Mouse (Mus musculus) ES-Bruce4 (cell line): ENCODE measurements around the gene Tmem135. TPM values are rescaled to one million over a fixed set of nuclear protein-coding genes. Genes with fewer than 3 reads are reported as not detected.

Source experiments
- H3K27ac ChIP-seq: 2 replicates; pipeline ENCODE4 v1.5.1; 2012; ENCODE audit warnings: low read length, inconsistent platforms; ENCODE audit not compliant: insufficient read depth
- H3K27me3 ChIP-seq: 2 replicates; pipeline ENCODE4 v1.6.1; 2012; ENCODE audit warnings: mild to moderate bottlenecking, low read length, inconsistent platforms; ENCODE audit not compliant: control insufficient read depth, poor library complexity, insufficient read depth, severe bottlenecking
- H3K36me3 ChIP-seq: 2 replicates; pipeline ENCODE4 v1.6.1; 2012; ENCODE audit warnings: inconsistent platforms, mild to moderate bottlenecking, low read length, moderate library complexity; ENCODE audit not compliant: control insufficient read depth, poor library complexity, insufficient read depth, severe bottlenecking
- H3K4me1 ChIP-seq: one replicate; pipeline ENCODE4 v1.8.1; 2011; ENCODE audit warnings: low read length; ENCODE audit not compliant: control insufficient read depth, insufficient read depth
- H3K4me3 ChIP-seq: 2 replicates; pipeline ENCODE4 v1.5.1; 2011; ENCODE audit warnings: low read depth, mild to moderate bottlenecking, low read length
- H3K9ac ChIP-seq: 2 replicates; pipeline ENCODE4 v1.6.1; 2012; ENCODE audit warnings: low read depth, mild to moderate bottlenecking, inconsistent platforms; ENCODE audit not compliant: poor library complexity, severe bottlenecking
- H3K9me3 ChIP-seq: replicated peaks from 2 replicates; pipeline ENCODE4 v1.6.1; 2012; ENCODE audit warnings: mild to moderate bottlenecking, low read length, inconsistent platforms; ENCODE audit not compliant: control insufficient read depth, poor library complexity, insufficient read depth, severe bottlenecking
- CTCF ChIP-seq: IDR thresholded peaks from one replicate; pipeline ENCODE4 v1.8.1; 2011; ENCODE audit warnings: low read depth, low read length
- EP300 ChIP-seq: IDR thresholded peaks from 2 replicates; pipeline ENCODE4 v1.6.1; 2011; ENCODE audit warnings: low read depth, low read length; ENCODE audit not compliant: insufficient read depth
- POLR2A ChIP-seq: IDR thresholded peaks from one replicate; pipeline ENCODE4 v1.8.1; 2011; ENCODE audit warnings: low read length; ENCODE audit not compliant: insufficient read depth
- polyA plus RNA-seq: library from polyadenylated mRNA; stranded (reverse); fragments of >200 nt; gene quantifications from 2 replicates; pipeline ENCODE4 v1.2.4, GENCODE M21; 2011; ENCODE audit warnings: low read depth; ENCODE audit not compliant: missing spikeins, insufficient read depth, insufficient read length

Gene Tmem135
- polyA plus RNA-seq, 1 experiment: 25.7 TPM

DNA sequence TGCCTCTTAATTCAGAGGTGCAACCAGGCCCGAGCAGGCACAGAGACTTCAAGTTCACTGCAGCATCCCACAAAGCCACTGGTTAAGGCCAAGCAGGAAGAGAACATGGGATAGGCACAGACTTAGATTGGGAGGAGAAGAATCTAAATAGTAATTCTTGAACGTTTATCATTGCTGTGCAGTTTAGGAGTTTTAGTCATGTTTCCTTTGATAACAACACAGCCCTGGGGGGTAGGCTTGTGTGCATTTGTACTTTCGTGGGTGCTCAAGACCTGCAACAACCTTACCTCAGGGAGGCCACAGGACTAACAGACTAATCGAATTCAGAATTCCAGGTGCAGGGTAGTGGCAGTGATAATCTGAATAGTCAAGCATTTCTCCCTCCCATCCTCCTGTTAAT is 238.5 kb downstream of the Tmem135 start:
- no peaks in the 10 kb centered on the region for H3K4me1 ChIP-seq
- no peaks in the 10 kb centered on the region for H3K27me3 ChIP-seq
- H3K9ac ChIP-seq: no peak overlapping the region
- no peaks in the 10 kb centered on the region for H3K9me3 ChIP-seq
- no peak overlapping the region for H3K27ac ChIP-seq
- H3K4me3 ChIP-seq: no peak overlapping the region
- TF ChIP-seq CTCF (no peak), POLR2A (no peak), EP300 (no peak)
- H3K36me3 ChIP-seq: no peaks in the 10 kb centered on the region

DNA sequence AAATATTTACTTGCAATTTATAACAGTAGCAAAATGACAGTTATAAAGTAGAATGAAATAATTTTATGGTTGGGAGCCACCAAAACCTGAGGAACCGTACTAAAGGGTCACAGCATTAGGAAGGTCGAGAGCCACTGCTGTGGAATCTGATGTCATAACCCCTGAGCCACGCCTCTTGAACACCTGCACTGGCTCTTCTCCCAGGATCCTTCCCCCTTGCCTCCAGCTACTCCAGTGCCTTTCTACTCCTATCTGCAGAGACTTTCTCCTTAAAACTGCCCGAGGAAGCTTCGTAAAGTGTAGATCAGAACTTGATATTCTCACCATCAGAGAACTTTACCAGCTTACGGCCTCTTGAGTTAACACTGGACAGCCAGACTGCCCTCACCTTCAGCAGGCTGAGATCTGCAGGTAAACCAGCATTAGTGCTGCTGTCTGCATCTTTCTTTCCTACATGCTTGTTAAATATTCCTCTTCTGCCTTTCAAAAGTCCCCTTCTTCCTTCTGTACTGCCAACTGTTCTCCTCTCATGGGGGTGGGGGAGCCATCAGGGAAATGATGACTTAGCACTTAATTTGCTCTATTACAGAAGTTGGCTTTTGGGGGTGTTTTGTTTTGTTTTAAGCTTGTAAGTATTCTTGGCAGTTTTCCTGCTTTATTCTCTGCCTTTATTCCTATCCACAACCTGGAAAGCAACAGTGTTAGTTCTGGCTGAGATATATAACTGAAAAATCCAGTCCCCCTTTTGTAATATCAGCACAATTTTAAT is 242.2 kb downstream of the Tmem135 start:
- TF ChIP-seq EP300 (no peak), CTCF (no peak), POLR2A (no peak)

DNA sequence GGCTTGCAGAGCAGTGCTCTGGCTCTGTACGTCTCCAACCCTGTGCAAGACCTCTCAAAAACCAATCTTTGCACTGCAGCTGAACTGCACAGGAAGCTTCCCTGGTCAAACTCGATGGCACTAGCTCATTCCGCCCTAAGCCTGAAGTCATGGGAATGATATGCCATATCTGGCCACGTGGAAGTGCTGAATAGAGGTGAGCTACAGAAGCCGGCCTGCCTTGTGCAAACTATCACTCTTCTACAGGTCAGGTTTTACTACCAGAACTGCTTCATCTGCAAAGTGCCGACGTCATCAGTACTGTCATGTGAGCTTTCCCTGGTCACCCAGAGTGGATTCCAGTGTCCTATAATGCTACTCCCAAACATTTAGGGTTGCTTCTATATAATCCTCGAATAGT is 246.7 kb downstream of the Tmem135 start:
- Histone ChIP-seq H3K9me3 (no peaks in the 10 kb centered on the region), H3K9ac (no peak overlapping the region), H3K27me3 (no peaks in the 10 kb centered on the region), H3K4me1 (no peaks in the 10 kb centered on the region), H3K36me3 (peaks cover 3% of the 10 kb centered on the region; the same call in 1 of the 2 replicates), H3K4me3 (no peak overlapping the region), H3K27ac (no peak overlapping the region)
- TF ChIP-seq CTCF (no peak), EP300 (no peak), POLR2A (no peak)

More for the DNA sequence above, 242.2 kb downstream of the Tmem135 start:
- no peaks in the 10 kb centered on the region for H3K9me3 ChIP-seq
- no peak overlapping the region for H3K27ac ChIP-seq
- H3K4me3 ChIP-seq: no peak overlapping the region
- H3K36me3 ChIP-seq: no peaks in the 10 kb centered on the region
- H3K27me3 ChIP-seq: no peaks in the 10 kb centered on the region
- no peak overlapping the region for H3K9ac ChIP-seq
- H3K4me1 ChIP-seq: no peaks in the 10 kb centered on the region

DNA sequence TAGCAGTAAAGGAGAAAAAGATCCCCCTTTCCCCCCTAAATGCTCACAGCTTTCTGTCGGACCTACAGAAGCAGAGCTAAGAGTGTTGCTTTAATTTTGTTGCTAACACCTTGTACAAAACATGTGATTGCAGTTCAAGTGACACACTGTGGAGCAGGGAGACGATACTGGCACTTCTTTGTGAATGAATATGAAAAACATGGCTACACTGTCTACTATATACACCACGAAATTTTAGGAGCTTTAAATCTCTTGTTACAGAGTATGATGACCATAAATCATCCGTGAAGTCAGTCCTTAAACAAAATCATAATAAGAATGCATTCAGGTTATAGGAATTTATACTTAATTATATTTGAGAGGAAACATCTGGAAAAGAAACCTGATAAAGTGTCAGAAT is 247.4 kb downstream of the Tmem135 start:
- Histone ChIP-seq H3K27me3 (no peaks in the 10 kb centered on the region), H3K4me1 (no peaks in the 10 kb centered on the region), H3K9me3 (no peaks in the 10 kb centered on the region), H3K4me3 (no peak overlapping the region), H3K9ac (no peak overlapping the region), H3K36me3 (peaks cover 3% of the 10 kb centered on the region; the same call in 1 of the 2 replicates), H3K27ac (no peak overlapping the region)
- no peak for TF ChIP-seq EP300
- TF ChIP-seq CTCF: no peak
- TF ChIP-seq POLR2A: no peak

DNA sequence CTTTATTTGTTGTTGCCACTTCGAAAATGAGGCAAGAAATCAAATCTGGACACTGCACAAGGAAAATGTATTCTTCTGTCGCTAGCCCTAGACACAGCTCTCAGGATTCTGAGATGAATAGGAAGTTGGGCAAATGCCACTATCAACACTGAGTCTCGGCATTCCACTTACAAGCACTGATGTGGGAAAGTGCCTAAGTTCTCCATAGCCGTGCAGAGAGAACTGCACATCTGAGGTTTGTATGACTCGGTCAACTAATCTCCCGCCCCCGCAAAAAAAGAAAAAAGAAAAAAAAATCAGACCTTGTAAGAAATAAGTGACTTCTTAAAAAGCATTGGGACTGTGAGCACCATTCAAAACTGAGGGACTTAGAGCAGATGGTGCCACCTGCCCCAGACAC is 248.3 kb downstream of the Tmem135 start:
- no peak for TF ChIP-seq CTCF
- H3K27ac ChIP-seq: no peak overlapping the region

DNA sequence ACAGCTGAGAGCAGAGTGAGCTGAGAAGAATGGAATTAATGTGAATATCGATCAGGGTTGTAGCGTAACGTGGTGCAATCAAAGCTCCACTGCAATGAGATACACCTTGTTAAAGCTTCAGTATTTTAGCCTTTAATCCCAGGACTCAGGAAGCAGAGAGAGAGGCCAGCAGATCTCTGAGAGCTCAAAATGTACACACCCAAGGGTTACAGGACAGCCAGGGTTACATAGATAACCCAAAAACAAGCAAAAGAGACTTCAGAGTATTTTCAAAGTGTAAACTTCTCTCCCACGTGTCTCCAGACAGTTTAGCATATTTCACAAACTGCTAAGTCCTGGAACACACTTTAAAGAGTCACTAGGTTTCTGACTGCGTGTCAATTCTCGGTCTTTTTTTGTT is 248.8 kb downstream of the Tmem135 start:
- no peaks in the 10 kb centered on the region for H3K9me3 ChIP-seq
- H3K4me3 ChIP-seq: no peak overlapping the region
- no peaks in the 10 kb centered on the region for H3K27me3 ChIP-seq
- H3K9ac ChIP-seq: no peak overlapping the region
- no peak overlapping the region for H3K27ac ChIP-seq
- TF ChIP-seq CTCF (no peak), POLR2A (no peak), EP300 (no peak)
- H3K4me1 ChIP-seq: no peaks in the 10 kb centered on the region
- peaks cover 3% of the 10 kb centered on the region; the same call in 1 of the 2 replicates for H3K36me3 ChIP-seq

More for the DNA sequence above, 248.3 kb downstream of the Tmem135 start:
- H3K4me3 ChIP-seq: no peak overlapping the region
- H3K4me1 ChIP-seq: no peaks in the 10 kb centered on the region
- peaks cover 3% of the 10 kb centered on the region; the same call in 1 of the 2 replicates for H3K36me3 ChIP-seq
- no peaks in the 10 kb centered on the region for H3K27me3 ChIP-seq
- H3K9me3 ChIP-seq: no peaks in the 10 kb centered on the region
- H3K9ac ChIP-seq: no peak overlapping the region
